Mouse (Mus musculus): ENCODE data around the gene Atp6v1f. TPM values are rescaled to one million over a fixed set of nuclear protein-coding genes. Genes with fewer than 3 reads are reported as not detected.
A peak's percentile ranks its signal among the peaks of the same experiment; 100 is the strongest.

The Atp6v1f gene
- 294 and 331 TPM in 2 replicates for polyA plus RNA-seq (2015; fragmentation: Nextera tagmentation; extraction: Ambion mirVana)

DNA sequence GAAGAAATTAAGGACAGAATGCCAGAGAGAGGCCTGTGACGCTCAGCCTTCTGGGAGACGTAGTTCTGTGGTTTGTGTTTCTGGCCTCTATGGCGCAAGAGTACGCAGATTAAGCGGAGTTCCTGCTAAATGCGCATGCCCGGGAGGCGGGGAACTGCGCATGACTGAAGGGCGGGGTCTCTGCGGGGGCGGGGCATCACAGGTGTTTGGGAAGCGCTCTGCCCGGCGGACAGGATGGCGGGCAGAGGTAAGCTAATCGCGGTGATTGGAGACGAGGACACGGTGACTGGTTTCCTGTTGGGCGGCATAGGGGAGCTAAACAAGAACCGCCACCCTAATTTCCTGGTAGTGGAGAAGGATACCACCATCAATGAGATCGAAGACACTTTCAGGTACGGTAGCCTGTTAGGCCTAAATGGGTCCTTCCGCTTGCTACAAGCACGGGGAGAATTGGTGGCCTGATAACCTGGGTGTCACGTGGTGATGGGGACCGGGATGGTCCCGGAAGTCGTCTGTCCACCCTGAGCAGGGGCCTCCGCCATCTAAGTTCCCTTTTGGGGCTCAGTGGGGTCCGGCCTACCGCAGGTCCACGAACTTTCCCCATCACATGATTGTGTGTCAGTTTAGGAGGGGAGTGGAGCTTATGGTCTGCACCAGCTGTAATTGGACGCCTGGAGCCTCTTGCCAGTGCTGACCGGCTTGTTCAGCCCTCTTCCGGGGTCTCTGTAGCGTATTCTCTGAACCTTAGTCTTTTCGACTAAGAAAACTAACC is at the start of gene Atp6v1f:
Gene Atp6v1f (plus strand): TSS at position 136 of the 772 bp plus-strand sequence.
- H3K9me3 ChIP-seq, result no peaks in the 10 kb centered on the region
- peak within 1 kb of the TSS; percentile 65 for H3K27ac ChIP-seq
- no peaks in the 10 kb centered on the region for H3K27me3 ChIP-seq (replicated peaks)
- H3K4me3 ChIP-seq (replicated peaks), result peak within 1 kb of the TSS; percentile 63
- peak within 1 kb of the TSS; percentile 67 for H3K4me2 ChIP-seq (replicated peaks)
- peaks cover 10% of the 10 kb centered on the region for H3K36me3 ChIP-seq
- H3K9ac ChIP-seq, result peak within 1 kb of the TSS; percentile 62
- ATAC-seq, result peak; percentile 95
- H3K4me1 ChIP-seq (replicated peaks), result 0 out of 2 replicates have a peak, but pooled peaks cover 2% of the 10 kb centered on the region
- WGBS, result under 1% methylated on average over 39 of the region's 39 CpGs

DNA sequence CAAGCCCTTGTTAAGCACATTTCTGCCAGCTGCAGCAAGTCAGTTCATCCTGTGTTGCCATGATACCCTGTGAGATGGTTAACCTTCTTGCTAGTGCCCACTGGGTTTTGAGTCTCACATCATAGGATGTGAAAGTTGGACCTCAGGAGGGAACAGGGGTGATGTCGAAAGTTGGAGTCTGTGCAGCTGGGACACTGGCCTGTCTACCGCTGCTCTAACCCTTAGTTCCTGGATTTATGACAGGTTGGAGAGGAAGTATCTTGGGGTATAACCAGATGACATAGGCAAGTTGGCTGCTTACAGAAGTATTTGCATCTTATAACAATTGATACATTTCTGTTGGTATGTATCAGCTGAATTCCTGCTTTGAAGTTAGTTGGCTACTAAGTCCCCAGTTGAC is 46.9 kb upstream of the Atp6v1f start:
- Histone ChIP-seq H3K27me3 (replicated peaks) (no peaks in the 10 kb centered on the region), H3K36me3 (no peaks in the 10 kb centered on the region), H3K4me2 (replicated peaks) (no peak overlapping the region), H3K27ac (no peak overlapping the region), H3K9me3 (no peaks in the 10 kb centered on the region), H3K4me1 (replicated peaks) (no peaks in the 10 kb centered on the region), H3K9ac (no peak overlapping the region), H3K4me3 (replicated peaks) (no peak overlapping the region)
- WGBS, result 90% methylated on average over 2 of the region's 2 CpGs
- no peak for ATAC-seq

DNA sequence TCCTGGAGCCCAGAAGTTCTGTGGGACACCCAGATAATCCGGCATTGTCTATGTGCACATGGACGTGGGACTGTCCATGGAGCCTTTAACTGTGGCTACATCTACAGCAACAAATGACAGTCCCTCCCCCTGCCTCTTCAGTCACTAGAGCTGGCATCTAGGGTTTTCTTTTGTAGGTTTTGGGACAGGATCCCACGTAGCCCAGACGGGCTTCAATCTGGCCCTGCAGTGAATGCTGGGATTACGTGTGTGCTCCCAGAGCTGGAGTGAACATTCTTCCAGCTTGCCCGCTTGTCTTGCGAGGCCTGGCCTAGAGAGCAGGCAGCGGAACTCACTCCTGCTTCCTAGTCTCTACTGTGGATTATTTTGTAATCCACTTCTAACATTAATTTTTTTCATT is 42.4 kb upstream of the Atp6v1f start:
- no peak for ATAC-seq
- no peaks in the 10 kb centered on the region for H3K27me3 ChIP-seq (replicated peaks)
- no peak overlapping the region for H3K4me2 ChIP-seq (replicated peaks)
- H3K4me1 ChIP-seq (replicated peaks), result no peaks in the 10 kb centered on the region
- 90% methylated on average over 8 of the region's 8 CpGs for WGBS
- H3K4me3 ChIP-seq (replicated peaks), result no peak overlapping the region
- H3K27ac ChIP-seq, result no peak overlapping the region
- no peaks in the 10 kb centered on the region for H3K36me3 ChIP-seq
- H3K9me3 ChIP-seq, result no peaks in the 10 kb centered on the region
- H3K9ac ChIP-seq, result no peak overlapping the region

- Histone ChIP-seq H3K4me1 (replicated peaks) (no peaks in the 10 kb centered on the region), H3K27ac (no peak overlapping the region), H3K9me3 (no peaks in the 10 kb centered on the region), H3K36me3 (no peaks in the 10 kb centered on the region), H3K4me3 (replicated peaks) (no peak overlapping the region), H3K9ac (no peak overlapping the region), H3K27me3 (replicated peaks) (no peaks in the 10 kb centered on the region), H3K4me2 (replicated peaks) (no peak overlapping the region)
- ATAC-seq, result no peak
- 63% methylated on average over 6 of the region's 6 CpGs for WGBS
Measured at GRCm38 (mm10) chr6:29426331-29426730, 41.2 kb upstream of the Atp6v1f start.

GRCm38 (mm10) chr6:29428171-29428570 is 39.3 kb upstream of the Atp6v1f start:
- Histone ChIP-seq H3K4me2 (replicated peaks) (no peak overlapping the region), H3K36me3 (no peaks in the 10 kb centered on the region), H3K9me3 (no peaks in the 10 kb centered on the region), H3K27me3 (replicated peaks) (peaks cover 4% of the 10 kb centered on the region), H3K4me3 (replicated peaks) (no peak overlapping the region), H3K27ac (no peak overlapping the region), H3K9ac (no peak overlapping the region), H3K4me1 (replicated peaks) (peaks cover 6% of the 10 kb centered on the region)
- WGBS, result 64% methylated on average over 4 of the region's 4 CpGs
- ATAC-seq, result no peak

DNA sequence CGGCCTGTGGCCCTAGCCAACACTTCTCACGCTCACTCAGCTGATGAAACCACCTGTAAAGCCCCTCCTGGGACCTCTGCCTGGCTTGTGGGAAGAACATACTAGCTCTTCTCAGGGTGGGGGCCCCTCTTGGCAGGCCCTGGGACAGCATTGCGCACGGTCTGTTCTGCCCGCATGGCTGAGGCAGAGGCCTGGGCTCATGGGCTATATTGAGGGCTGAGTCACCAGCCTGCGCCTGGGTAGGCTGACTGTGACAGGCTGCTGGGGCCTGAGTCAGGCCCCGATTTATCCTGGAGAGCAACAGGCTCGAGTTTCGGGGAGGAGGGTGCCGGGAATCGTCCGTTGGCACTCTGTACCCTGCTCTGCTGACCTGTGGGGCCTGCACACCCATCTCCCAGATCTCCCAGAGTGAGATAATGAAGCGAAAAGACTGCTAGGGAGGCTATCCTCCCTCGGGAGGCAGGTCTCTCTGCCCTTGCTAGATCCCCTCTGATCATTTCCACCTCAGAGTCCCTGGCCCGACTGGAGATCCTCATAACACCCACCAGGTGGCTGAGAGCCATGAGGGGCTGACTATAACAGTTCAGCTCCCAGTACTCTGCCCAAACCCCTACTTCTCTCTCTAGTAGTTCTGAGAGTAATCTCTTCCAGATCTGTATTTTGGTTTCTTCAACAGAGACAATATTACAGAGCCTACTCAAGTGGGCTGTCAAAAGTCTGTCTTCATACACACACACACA is 36.7 kb upstream of the Atp6v1f start:
- 59% methylated on average over 15 of the region's 15 CpGs for WGBS
- Histone ChIP-seq H3K9ac (no peak overlapping the region), H3K4me3 (replicated peaks) (no peak overlapping the region), H3K27ac (no peak overlapping the region), H3K36me3 (no peaks in the 10 kb centered on the region), H3K4me2 (replicated peaks) (no peak overlapping the region), H3K9me3 (no peaks in the 10 kb centered on the region), H3K27me3 (replicated peaks) (peaks cover 12% of the 10 kb centered on the region), H3K4me1 (replicated peaks) (peaks cover 13% of the 10 kb centered on the region)
- ATAC-seq, result no peak

GRCm38 (mm10) chr6:29431473-29431872 is 36.0 kb upstream of the Atp6v1f start:
- H3K9ac ChIP-seq, result no peak overlapping the region
- peaks cover 12% of the 10 kb centered on the region for H3K27me3 ChIP-seq (replicated peaks)
- WGBS, result 44% methylated on average over 5 of the region's 5 CpGs
- H3K4me1 ChIP-seq (replicated peaks), result peaks cover 18% of the 10 kb centered on the region
- no peaks in the 10 kb centered on the region for H3K9me3 ChIP-seq
- no peak for ATAC-seq
- H3K27ac ChIP-seq, result no peak overlapping the region
- H3K4me3 ChIP-seq (replicated peaks), result no peak overlapping the region
- H3K36me3 ChIP-seq, result no peaks in the 10 kb centered on the region
- H3K4me2 ChIP-seq (replicated peaks), result no peak overlapping the region

GRCm38 (mm10) chr6:29432156-29432555 is 35.4 kb upstream of the Atp6v1f start:
- Histone ChIP-seq H3K27me3 (replicated peaks) (peaks cover 12% of the 10 kb centered on the region), H3K27ac (no peak overlapping the region), H3K4me2 (replicated peaks) (no peak overlapping the region), H3K36me3 (no peaks in the 10 kb centered on the region), H3K4me1 (replicated peaks) (peaks cover 21% of the 10 kb centered on the region), H3K9me3 (no peaks in the 10 kb centered on the region), H3K4me3 (replicated peaks) (no peak overlapping the region), H3K9ac (no peak overlapping the region)
- WGBS, result 53% methylated on average over 3 of the region's 3 CpGs
- ATAC-seq, result no peak

GRCm38 (mm10) chr6:29432676-29433037 is 34.9 kb upstream of the Atp6v1f start:
- Histone ChIP-seq H3K27ac (no peak overlapping the region), H3K27me3 (replicated peaks) (peaks cover 12% of the 10 kb centered on the region), H3K36me3 (no peaks in the 10 kb centered on the region), H3K4me3 (replicated peaks) (peak overlapping the region; percentile 53), H3K9ac (no peak overlapping the region), H3K9me3 (no peaks in the 10 kb centered on the region), H3K4me2 (replicated peaks) (peak overlapping the region; percentile 70), H3K4me1 (replicated peaks) (peaks cover 21% of the 10 kb centered on the region)
- ATAC-seq, result no peak

- Histone ChIP-seq H3K4me1 (replicated peaks) (peaks cover 21% of the 10 kb centered on the region), H3K27me3 (replicated peaks) (peaks cover 12% of the 10 kb centered on the region), H3K36me3 (no peaks in the 10 kb centered on the region), H3K9me3 (no peaks in the 10 kb centered on the region), H3K9ac (peak within 1 kb of the TSS; percentile 52), H3K4me3 (replicated peaks) (peak within 1 kb of the TSS; percentile 53), H3K4me2 (replicated peaks) (peak within 1 kb of the TSS; percentile 70), H3K27ac (peak within 1 kb of the TSS; percentile 86)
- peak; percentile 40 for ATAC-seq
- WGBS, result under 1% methylated on average over 73 of the region's 77 CpGs
Measured at GRCm38 (mm10) chr6:29433038-29433803, 34.3 kb upstream of the Atp6v1f start, which contains the start of gene Flnc. Flnc (plus strand) TSS chr6:29433256.

DNA sequence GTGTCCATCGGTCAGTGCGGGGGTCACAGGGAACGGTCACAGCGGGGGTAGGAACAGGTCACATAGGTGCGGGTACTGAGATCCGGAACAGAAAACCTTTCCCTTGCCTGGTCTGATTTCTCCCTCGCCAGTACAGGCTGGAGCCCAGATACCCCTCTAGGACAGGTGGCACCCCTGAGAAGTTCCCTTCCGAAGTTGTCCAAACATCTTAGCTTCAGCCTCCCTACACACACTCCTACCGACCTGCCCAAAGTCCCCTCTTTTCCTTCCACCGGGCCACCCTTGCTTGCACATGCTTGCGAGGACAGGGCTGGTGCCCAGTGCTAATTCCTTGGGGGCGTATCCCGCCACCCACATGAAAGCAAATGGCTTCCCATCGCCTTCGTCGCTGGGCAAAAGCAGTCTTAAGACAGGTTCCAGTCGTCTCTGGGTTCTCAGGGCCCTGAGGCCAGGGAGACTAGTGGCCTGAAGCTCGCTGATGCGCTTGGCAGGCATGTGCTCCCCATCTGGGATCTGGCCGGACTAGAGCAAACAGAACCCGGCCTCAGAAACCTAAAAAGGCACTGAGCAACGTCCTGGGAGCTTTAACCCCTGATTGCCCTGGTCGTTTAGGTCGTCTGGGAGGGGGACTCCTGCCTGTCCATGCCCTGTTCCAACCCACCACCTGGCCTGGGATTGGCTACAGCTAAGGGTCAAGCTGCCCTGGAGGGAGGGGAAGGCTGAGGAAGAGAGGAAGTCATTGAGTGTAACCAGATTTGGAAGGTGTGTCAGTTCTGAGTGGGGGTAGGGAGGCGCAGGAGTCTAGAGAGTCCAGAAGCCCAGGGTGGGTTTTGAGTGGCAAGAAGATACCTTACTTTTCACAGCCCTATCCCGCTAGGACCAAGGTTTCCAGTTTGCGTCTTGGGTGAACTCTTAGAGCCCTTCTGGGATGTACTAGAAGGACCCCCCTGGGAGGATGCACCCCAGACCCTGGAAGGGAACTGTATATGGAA is 33.4 kb upstream of the Atp6v1f start:
- Histone ChIP-seq H3K9ac (peak overlapping the region; percentile 52), H3K9me3 (no peaks in the 10 kb centered on the region), H3K36me3 (no peaks in the 10 kb centered on the region), H3K4me2 (replicated peaks) (peak overlapping the region; percentile 70), H3K4me3 (replicated peaks) (peak overlapping the region; percentile 53), H3K27me3 (replicated peaks) (peaks cover 12% of the 10 kb centered on the region), H3K4me1 (replicated peaks) (peaks cover 21% of the 10 kb centered on the region), H3K27ac (peak overlapping the region; percentile 86)
- ATAC-seq, result peak; percentile 9; the same call in 1 of the 2 replicates
- WGBS, result 5% methylated on average over 27 of the region's 27 CpGs

Measured in intestine, embryonic 15.5 days (tissue).